Mouse (Mus musculus) spleen, adult 2 months (tissue): ENCODE data around the gene Lcp2.

Experiments
- CTCF ChIP-seq: fragments of 200-500 bp; IDR thresholded peaks from 2 replicates; pipeline ENCODE4 v1.5.1; 2011; ENCODE audit warnings: mild to moderate bottlenecking, inconsistent platforms; ENCODE audit not compliant: insufficient read depth, insufficient read length, insufficient replicate concordance; ENCODE audit errors: extremely low read depth
- POLR2A ChIP-seq: fragments of 200-500 bp; IDR thresholded peaks from 2 replicates; pipeline ENCODE4 v1.6.1; 2011; ENCODE audit warnings: low read depth, low read length, inconsistent platforms

DNA sequence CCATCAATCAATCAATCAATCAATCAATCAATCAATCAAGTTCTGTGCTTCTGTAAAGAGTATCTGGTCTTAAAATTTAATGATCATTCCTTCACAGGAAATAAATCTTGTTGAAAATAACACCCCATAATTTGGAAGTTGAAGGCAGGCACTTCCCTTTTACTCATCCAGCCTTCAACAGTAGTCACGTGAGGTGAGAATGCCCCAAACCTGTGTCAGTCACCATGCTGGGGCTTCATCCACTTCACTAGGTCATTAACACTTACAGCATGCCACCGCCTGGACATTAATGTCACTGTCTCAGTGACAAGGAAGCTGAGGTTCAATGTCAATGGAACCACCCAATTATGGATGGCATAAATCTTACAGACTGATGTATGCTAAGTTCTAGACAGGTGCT lies 81.7 kb downstream of the Lcp2 start:
- TF ChIP-seq POLR2A, result no peak
- no peak for TF ChIP-seq CTCF
